Mouse (Mus musculus): ENCODE measurements around the gene Rtkn2. TPM values are rescaled to one million over a fixed set of nuclear protein-coding genes. Genes with fewer than 3 reads are reported as not detected.

Gene Rtkn2
- polyA plus RNA-seq, 1 experiment, result 0.14 TPM

- peak overlapping the region; percentile 25; the same call in 1 of the 2 replicates for H3K4me3 ChIP-seq (ENCODE audit: control insufficient read depth, low read depth, low read length)
- no peaks in the 10 kb centered on the region for H3K36me3 ChIP-seq (ENCODE audit: control insufficient read depth, insufficient read depth, low read length)
- H3K27ac ChIP-seq (ENCODE audit: control insufficient read depth, insufficient read depth, low read depth, low read length), result no peak overlapping the region
- no peaks in the 10 kb centered on the region for H3K27me3 ChIP-seq (ENCODE audit: control insufficient read depth, insufficient read depth, low read length)
- peaks cover 3% of the 10 kb centered on the region for H3K4me1 ChIP-seq (ENCODE audit: control insufficient read depth, insufficient read depth, low read length)
- TF ChIP-seq POLR2A (IDR thresholded peaks at IDR 0.05; ENCODE audit: control insufficient read depth, low read depth, low read length), result no peak
- no peak for TF ChIP-seq CTCF (IDR thresholded peaks at IDR 0.05; ENCODE audit: control insufficient read depth, insufficient read depth, insufficient replicate concordance, low read depth, low read length)
Measured at GRCm38 (mm10) chr10:67995356-67995755, 16.0 kb downstream of the Rtkn2 start.

GRCm38 (mm10) chr10:67996171-67996570, 16.8 kb downstream of the Rtkn2 start:
- H3K27me3 ChIP-seq (ENCODE audit: control insufficient read depth, insufficient read depth, low read length), result no peaks in the 10 kb centered on the region
- H3K27ac ChIP-seq (ENCODE audit: control insufficient read depth, insufficient read depth, low read depth, low read length), result no peak overlapping the region
- H3K4me3 ChIP-seq (ENCODE audit: control insufficient read depth, low read depth, low read length), result no peak overlapping the region
- peaks cover 3% of the 10 kb centered on the region for H3K4me1 ChIP-seq (ENCODE audit: control insufficient read depth, insufficient read depth, low read length)
- TF ChIP-seq POLR2A (IDR thresholded peaks at IDR 0.05; ENCODE audit: control insufficient read depth, low read depth, low read length) (no peak), CTCF (IDR thresholded peaks at IDR 0.05; ENCODE audit: control insufficient read depth, insufficient read depth, insufficient replicate concordance, low read depth, low read length) (no peak)
- no peaks in the 10 kb centered on the region for H3K36me3 ChIP-seq (ENCODE audit: control insufficient read depth, insufficient read depth, low read length)

- H3K4me1 ChIP-seq (ENCODE audit: control insufficient read depth, insufficient read depth, low read length), result peaks cover 3% of the 10 kb centered on the region
- H3K4me3 ChIP-seq (ENCODE audit: control insufficient read depth, low read depth, low read length), result no peak overlapping the region
- no peak overlapping the region for H3K27ac ChIP-seq (ENCODE audit: control insufficient read depth, insufficient read depth, low read depth, low read length)
- H3K27me3 ChIP-seq (ENCODE audit: control insufficient read depth, insufficient read depth, low read length), result no peaks in the 10 kb centered on the region
- TF ChIP-seq CTCF (IDR thresholded peaks at IDR 0.05; ENCODE audit: control insufficient read depth, insufficient read depth, insufficient replicate concordance, low read depth, low read length), result peak; percentile 84; the same call in 1 of the 2 replicates
- TF ChIP-seq POLR2A (IDR thresholded peaks at IDR 0.05; ENCODE audit: control insufficient read depth, low read depth, low read length), result no peak
- H3K36me3 ChIP-seq (ENCODE audit: control insufficient read depth, insufficient read depth, low read length), result no peaks in the 10 kb centered on the region
Measured at GRCm38 (mm10) chr10:67998116-67998635, 18.8 kb downstream of the Rtkn2 start.

GRCm38 (mm10) chr10:67999170-67999569, 19.8 kb downstream of the Rtkn2 start:
- no peaks in the 10 kb centered on the region for H3K36me3 ChIP-seq (ENCODE audit: control insufficient read depth, insufficient read depth, low read length)
- TF ChIP-seq CTCF (IDR thresholded peaks at IDR 0.05; ENCODE audit: control insufficient read depth, insufficient read depth, insufficient replicate concordance, low read depth, low read length) (no peak), POLR2A (IDR thresholded peaks at IDR 0.05; ENCODE audit: control insufficient read depth, low read depth, low read length) (no peak)

GRCm38 (mm10) chr10:68001456-68001855, 22.1 kb downstream of the Rtkn2 start:
- TF ChIP-seq POLR2A (IDR thresholded peaks at IDR 0.05; ENCODE audit: control insufficient read depth, low read depth, low read length), result no peak
- TF ChIP-seq CTCF (IDR thresholded peaks at IDR 0.05; ENCODE audit: control insufficient read depth, insufficient read depth, insufficient replicate concordance, low read depth, low read length), result peak; percentile 71; the same call in 1 of the 2 replicates
- H3K36me3 ChIP-seq (ENCODE audit: control insufficient read depth, insufficient read depth, low read length), result no peaks in the 10 kb centered on the region
- H3K4me3 ChIP-seq (ENCODE audit: control insufficient read depth, low read depth, low read length), result no peak overlapping the region
- H3K27ac ChIP-seq (ENCODE audit: control insufficient read depth, insufficient read depth, low read depth, low read length), result no peak overlapping the region
- H3K27me3 ChIP-seq (ENCODE audit: control insufficient read depth, insufficient read depth, low read length), result no peaks in the 10 kb centered on the region
- no peaks in the 10 kb centered on the region for H3K4me1 ChIP-seq (ENCODE audit: control insufficient read depth, insufficient read depth, low read length)

More at GRCm38 (mm10) chr10:67999170-67999569, 19.8 kb downstream of the Rtkn2 start:
- H3K27me3 ChIP-seq (ENCODE audit: control insufficient read depth, insufficient read depth, low read length), result no peaks in the 10 kb centered on the region
- no peak overlapping the region for H3K4me3 ChIP-seq (ENCODE audit: control insufficient read depth, low read depth, low read length)
- H3K27ac ChIP-seq (ENCODE audit: control insufficient read depth, insufficient read depth, low read depth, low read length), result no peak overlapping the region
- H3K4me1 ChIP-seq (ENCODE audit: control insufficient read depth, insufficient read depth, low read length), result peaks cover 3% of the 10 kb centered on the region

GRCm38 (mm10) chr10:68003651-68004422, 24.5 kb downstream of the Rtkn2 start:
- no peaks in the 10 kb centered on the region for H3K36me3 ChIP-seq (ENCODE audit: control insufficient read depth, insufficient read depth, low read length)
- no peak overlapping the region for H3K27ac ChIP-seq (ENCODE audit: control insufficient read depth, insufficient read depth, low read depth, low read length)
- H3K4me3 ChIP-seq (ENCODE audit: control insufficient read depth, low read depth, low read length), result no peak overlapping the region
- no peak for TF ChIP-seq CTCF (IDR thresholded peaks at IDR 0.05; ENCODE audit: control insufficient read depth, insufficient read depth, insufficient replicate concordance, low read depth, low read length)
- TF ChIP-seq POLR2A (IDR thresholded peaks at IDR 0.05; ENCODE audit: control insufficient read depth, low read depth, low read length), result no peak
- no peaks in the 10 kb centered on the region for H3K27me3 ChIP-seq (ENCODE audit: control insufficient read depth, insufficient read depth, low read length)
- no peaks in the 10 kb centered on the region for H3K4me1 ChIP-seq (ENCODE audit: control insufficient read depth, insufficient read depth, low read length)

GRCm38 (mm10) chr10:68005404-68005803, 26.0 kb downstream of the Rtkn2 start:
- TF ChIP-seq POLR2A (IDR thresholded peaks at IDR 0.05; ENCODE audit: control insufficient read depth, low read depth, low read length) (no peak), CTCF (IDR thresholded peaks at IDR 0.05; ENCODE audit: control insufficient read depth, insufficient read depth, insufficient replicate concordance, low read depth, low read length) (no peak)
- H3K27ac ChIP-seq (ENCODE audit: control insufficient read depth, insufficient read depth, low read depth, low read length), result no peak overlapping the region
- H3K4me3 ChIP-seq (ENCODE audit: control insufficient read depth, low read depth, low read length), result no peak overlapping the region
- H3K36me3 ChIP-seq (ENCODE audit: control insufficient read depth, insufficient read depth, low read length), result no peaks in the 10 kb centered on the region
- H3K4me1 ChIP-seq (ENCODE audit: control insufficient read depth, insufficient read depth, low read length), result no peaks in the 10 kb centered on the region; the same call in 1 of the 2 replicates
- H3K27me3 ChIP-seq (ENCODE audit: control insufficient read depth, insufficient read depth, low read length), result no peaks in the 10 kb centered on the region

All from testis, adult 2 months (tissue).